Mouse (Mus musculus) heart, postnatal 0 days (tissue): ENCODE results near the gene Mras.

Source experiments
- CTCF ChIP-seq: IDR thresholded peaks from 2 replicates; pipeline ENCODE4 v1.5.1; 2016; ENCODE audit warnings: antibody characterized with exemption, control low read depth, low read depth
- EP300 ChIP-seq: IDR thresholded peaks from 2 replicates; pipeline ENCODE4 v1.6.1; 2016; ENCODE audit warnings: antibody characterized with exemption, low read depth

DNA sequence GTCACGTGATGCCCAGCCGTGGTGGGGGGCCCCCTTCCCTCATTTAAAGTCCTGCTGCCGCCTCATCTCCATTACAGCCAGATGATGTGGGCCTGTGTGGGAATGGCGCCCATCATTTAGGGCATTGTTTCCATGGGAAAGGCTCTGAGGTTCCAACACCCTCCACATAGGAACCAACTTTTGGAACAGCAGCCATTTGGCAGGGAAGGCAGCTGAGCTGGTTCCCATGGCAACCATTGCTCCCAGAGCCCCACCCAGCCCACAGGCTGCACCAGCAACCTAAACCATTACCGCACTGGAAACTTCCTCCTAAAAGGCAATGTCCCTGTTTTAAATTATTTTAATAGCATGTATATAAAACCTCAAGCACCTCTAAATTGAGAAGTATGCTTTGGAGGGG lies 18.8 kb downstream of the Mras start:
- TF ChIP-seq EP300, result no peak
- no peak for TF ChIP-seq CTCF
